Mouse (Mus musculus): ENCODE measurements around the gene Svop. TPM values are rescaled to one million over a fixed set of nuclear protein-coding genes. Genes with fewer than 3 reads are reported as not detected.

Svop gene
- polyA plus RNA-seq, 1 experiment, result not detected

- no peaks in the 10 kb centered on the region for H3K36me3 ChIP-seq (ENCODE audit: control insufficient read depth)
- peaks cover 13% of the 10 kb centered on the region for H3K27me3 ChIP-seq (ENCODE audit: control insufficient read depth)
- no peak overlapping the region for H3K4me3 ChIP-seq (replicated peaks)
- no peak for TF ChIP-seq TAL1 (IDR thresholded peaks at IDR 0.05; ENCODE audit: low read length)
- TF ChIP-seq GATA1 (IDR thresholded peaks at IDR 0.05; ENCODE audit: low read length), result no peak
- peaks cover 13% of the 10 kb centered on the region for H3K4me1 ChIP-seq (ENCODE audit: control insufficient read depth)
- H3K9me3 ChIP-seq (ENCODE audit: control insufficient read depth, low read length), result peaks cover 2% of the 10 kb centered on the region
Observed at GRCm38 (mm10) chr5:113999382-113999781, 92.0 kb downstream of the Svop start.

GRCm38 (mm10) chr5:113996458-113996857 is 94.9 kb downstream of the Svop start:
- Histone ChIP-seq H3K9me3 (ENCODE audit: control insufficient read depth, low read length) (peaks cover 2% of the 10 kb centered on the region), H3K4me1 (ENCODE audit: control insufficient read depth) (peaks cover 29% of the 10 kb centered on the region), H3K36me3 (ENCODE audit: control insufficient read depth) (peaks cover 2% of the 10 kb centered on the region), H3K4me3 (replicated peaks) (no peak overlapping the region), H3K27me3 (ENCODE audit: control insufficient read depth) (peaks cover 17% of the 10 kb centered on the region)
- TF ChIP-seq TAL1 (IDR thresholded peaks at IDR 0.05; ENCODE audit: low read length), result no peak
- TF ChIP-seq GATA1 (IDR thresholded peaks at IDR 0.05; ENCODE audit: low read length), result no peak

DNA sequence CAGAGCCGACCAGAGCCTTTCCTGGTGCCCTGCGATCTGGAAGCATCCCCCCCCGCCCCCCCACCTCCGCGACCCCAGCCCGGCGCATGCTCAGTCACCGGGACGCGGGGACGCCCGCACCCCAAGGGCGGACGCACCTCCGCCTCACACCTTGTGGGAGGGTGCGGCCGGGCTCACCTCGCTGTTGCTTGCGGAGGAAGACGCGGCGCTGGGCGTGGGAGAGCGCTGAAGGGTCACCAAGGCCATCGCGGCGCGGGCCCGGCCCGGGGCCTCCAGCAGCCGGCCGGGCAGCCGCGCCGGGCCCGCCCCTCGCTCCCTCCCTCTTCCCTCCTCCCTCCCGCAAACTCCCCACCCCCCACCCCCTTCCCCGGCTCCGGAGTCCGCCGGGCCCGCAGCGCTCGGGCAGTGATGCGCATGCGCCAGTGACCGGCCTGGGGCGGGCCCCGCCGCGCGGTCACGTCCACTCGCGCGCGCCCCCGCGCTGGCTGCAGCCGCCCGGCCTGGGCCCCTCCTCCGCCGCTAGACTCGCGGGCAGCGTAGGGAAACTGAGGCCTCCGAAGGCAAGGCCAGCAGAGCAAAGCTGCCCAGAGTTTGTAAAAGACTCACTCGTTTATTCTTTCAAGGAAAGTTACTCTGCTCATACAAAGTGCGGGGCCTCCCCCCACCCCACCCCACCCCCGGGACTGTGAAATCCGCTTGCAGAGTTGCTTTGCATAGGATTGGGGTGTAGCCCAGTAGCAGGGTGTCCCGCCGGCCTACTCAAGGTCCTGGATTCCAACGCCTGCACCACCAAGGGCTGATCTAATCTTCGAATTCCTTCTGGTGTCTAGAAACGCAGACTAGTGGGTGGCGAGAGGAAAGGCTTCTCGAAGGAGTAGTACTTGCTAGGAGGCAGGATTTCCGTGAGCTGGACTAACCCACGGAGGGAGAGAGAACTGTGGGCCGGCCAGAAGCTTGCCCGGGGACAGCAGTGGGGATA is 97.6 kb downstream of the Svop start, which contains the start of gene Ssh1:
TSS of gene Ssh1 (minus strand) at position 408 of the 979 bp plus-strand sequence.
- H3K27me3 ChIP-seq (ENCODE audit: control insufficient read depth), result peaks cover 17% of the 10 kb centered on the region
- no peak for TF ChIP-seq TAL1 (IDR thresholded peaks at IDR 0.05; ENCODE audit: low read length)
- TF ChIP-seq GATA1 (IDR thresholded peaks at IDR 0.05; ENCODE audit: low read length), result no peak
- peaks cover 55% of the 10 kb centered on the region for H3K4me1 ChIP-seq (ENCODE audit: control insufficient read depth)
- no peaks in the 10 kb centered on the region for H3K9me3 ChIP-seq (ENCODE audit: control insufficient read depth, low read length)
- peaks cover 22% of the 10 kb centered on the region for H3K36me3 ChIP-seq (ENCODE audit: control insufficient read depth)
- peak within 1 kb of the TSS; percentile 82 for H3K4me3 ChIP-seq (replicated peaks)

- peaks cover 25% of the 10 kb centered on the region for H3K36me3 ChIP-seq (ENCODE audit: control insufficient read depth)
- no peaks in the 10 kb centered on the region for H3K9me3 ChIP-seq (ENCODE audit: control insufficient read depth, low read length)
- H3K4me3 ChIP-seq (replicated peaks), result peak overlapping the region; percentile 82
- TF ChIP-seq TAL1 (IDR thresholded peaks at IDR 0.05; ENCODE audit: low read length) (no peak), GATA1 (IDR thresholded peaks at IDR 0.05; ENCODE audit: low read length) (no peak)
- H3K27me3 ChIP-seq (ENCODE audit: control insufficient read depth), result peaks cover 17% of the 10 kb centered on the region
- peaks cover 60% of the 10 kb centered on the region for H3K4me1 ChIP-seq (ENCODE audit: control insufficient read depth)
Observed at GRCm38 (mm10) chr5:113993031-113993486, 98.3 kb downstream of the Svop start.

DNA sequence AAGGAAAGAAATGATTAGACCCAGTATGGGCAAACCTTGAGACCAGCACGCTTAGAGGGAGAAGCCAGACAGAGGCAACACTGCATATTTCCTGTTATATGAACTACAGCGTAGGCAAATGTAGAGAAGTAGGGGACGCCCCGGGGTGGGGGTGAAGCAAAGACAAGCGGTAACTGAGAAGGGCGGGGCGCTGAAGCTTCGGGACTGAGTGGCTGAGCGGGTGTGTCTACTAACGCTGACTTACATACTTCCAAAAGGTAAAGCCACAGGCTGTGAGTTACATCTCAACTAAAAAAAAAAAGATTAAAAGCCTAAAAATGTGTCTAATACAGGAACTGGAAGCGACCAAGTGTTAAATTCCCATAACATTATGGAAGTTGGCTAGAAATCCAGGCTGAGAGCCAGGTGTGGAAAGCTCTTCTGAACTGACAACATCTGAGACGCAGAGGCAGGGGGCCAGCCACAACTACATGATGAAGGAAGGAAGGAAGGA is 99.0 kb downstream of the Svop start:
- peaks cover 17% of the 10 kb centered on the region for H3K27me3 ChIP-seq (ENCODE audit: control insufficient read depth)
- peak overlapping the region; percentile 82 for H3K4me3 ChIP-seq (replicated peaks)
- peaks cover 67% of the 10 kb centered on the region for H3K4me1 ChIP-seq (ENCODE audit: control insufficient read depth)
- no peaks in the 10 kb centered on the region for H3K9me3 ChIP-seq (ENCODE audit: control insufficient read depth, low read length)
- TF ChIP-seq TAL1 (IDR thresholded peaks at IDR 0.05; ENCODE audit: low read length) (no peak), GATA1 (IDR thresholded peaks at IDR 0.05; ENCODE audit: low read length) (no peak)
- H3K36me3 ChIP-seq (ENCODE audit: control insufficient read depth), result peaks cover 32% of the 10 kb centered on the region

DNA sequence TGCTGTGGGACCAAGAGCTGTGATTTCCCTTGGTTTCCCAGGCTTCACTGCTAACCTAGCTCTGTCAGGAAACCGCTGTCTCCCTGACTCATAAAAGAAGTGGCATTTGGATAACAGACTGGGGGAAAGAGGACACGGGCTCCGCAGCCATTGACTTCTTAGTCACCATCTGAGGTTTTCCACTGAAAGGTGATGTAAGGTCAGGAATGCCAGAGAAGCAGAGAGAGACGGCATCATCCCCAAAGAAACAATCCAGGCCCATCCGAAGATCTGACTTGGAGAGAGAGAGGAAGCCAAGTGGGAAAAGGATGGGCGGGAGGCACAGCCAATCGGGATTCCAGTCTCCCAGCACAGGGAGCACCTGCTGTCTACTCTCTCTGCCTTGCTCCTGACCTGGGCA is 100.2 kb downstream of the Svop start:
- peaks cover 43% of the 10 kb centered on the region for H3K36me3 ChIP-seq (ENCODE audit: control insufficient read depth)
- no peaks in the 10 kb centered on the region for H3K9me3 ChIP-seq (ENCODE audit: control insufficient read depth, low read length)
- no peak overlapping the region for H3K4me3 ChIP-seq (replicated peaks)
- peaks cover 78% of the 10 kb centered on the region for H3K4me1 ChIP-seq (ENCODE audit: control insufficient read depth)
- TF ChIP-seq TAL1 (IDR thresholded peaks at IDR 0.05; ENCODE audit: low read length) (no peak), GATA1 (IDR thresholded peaks at IDR 0.05; ENCODE audit: low read length) (no peak)
- H3K27me3 ChIP-seq (ENCODE audit: control insufficient read depth), result peaks cover 13% of the 10 kb centered on the region

DNA sequence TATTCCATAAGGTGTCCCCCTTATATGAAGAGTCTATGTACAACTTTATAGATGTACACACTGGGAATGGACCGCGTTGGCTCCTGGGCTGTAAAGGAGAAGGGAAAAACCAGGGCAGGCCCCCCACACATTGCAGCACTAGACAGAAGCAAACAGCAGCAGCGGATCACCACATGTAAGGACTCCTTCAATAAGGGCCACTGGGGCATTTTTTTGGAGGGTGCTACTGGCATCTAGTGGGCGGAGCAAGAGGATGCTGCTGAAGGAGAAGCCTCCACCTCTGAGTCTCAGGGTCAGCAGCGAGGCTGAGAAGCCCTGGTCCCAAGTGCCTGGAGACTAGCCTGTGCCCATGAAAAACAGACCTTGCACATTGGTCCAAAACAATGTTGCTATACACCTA is 100.8 kb downstream of the Svop start:
- Histone ChIP-seq H3K9me3 (ENCODE audit: control insufficient read depth, low read length) (no peaks in the 10 kb centered on the region), H3K4me3 (replicated peaks) (peak overlapping the region; percentile 71), H3K27me3 (ENCODE audit: control insufficient read depth) (peaks cover 12% of the 10 kb centered on the region), H3K4me1 (ENCODE audit: control insufficient read depth) (peaks cover 83% of the 10 kb centered on the region), H3K36me3 (ENCODE audit: control insufficient read depth) (peaks cover 48% of the 10 kb centered on the region)
- TF ChIP-seq GATA1 (IDR thresholded peaks at IDR 0.05; ENCODE audit: low read length), result no peak
- no peak for TF ChIP-seq TAL1 (IDR thresholded peaks at IDR 0.05; ENCODE audit: low read length)

DNA sequence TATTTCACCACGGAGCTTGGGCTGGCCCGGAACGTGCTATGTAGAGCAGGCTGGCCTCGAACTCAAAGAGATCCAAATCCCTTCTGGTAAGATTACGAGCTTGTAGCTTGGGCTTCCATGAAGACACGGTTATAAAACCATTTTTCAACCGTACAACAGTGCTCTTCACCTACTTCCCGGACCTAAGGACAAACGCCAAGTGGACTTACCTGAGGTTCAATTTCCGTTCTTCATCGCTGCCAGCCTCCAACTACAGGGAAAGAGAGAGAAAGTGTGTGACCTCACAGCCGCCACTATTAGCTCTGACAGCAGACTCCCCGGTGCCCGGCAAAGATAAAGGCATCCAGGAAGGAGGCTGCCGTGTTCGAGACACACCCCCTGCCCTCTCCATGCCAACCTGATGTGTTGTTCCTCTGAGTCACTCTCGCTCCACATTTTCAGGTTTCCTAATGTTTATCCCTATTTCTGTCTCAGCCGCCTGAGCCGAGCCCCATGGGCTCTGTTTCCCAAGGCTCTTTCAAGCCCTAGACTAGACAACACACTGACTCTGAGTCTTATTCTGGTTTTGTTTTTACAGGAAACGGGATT is 101.8 kb downstream of the Svop start:
- H3K9me3 ChIP-seq (ENCODE audit: control insufficient read depth, low read length), result no peaks in the 10 kb centered on the region
- H3K27me3 ChIP-seq (ENCODE audit: control insufficient read depth), result peaks cover 5% of the 10 kb centered on the region
- peak overlapping the region; percentile 71 for H3K4me3 ChIP-seq (replicated peaks)
- H3K4me1 ChIP-seq (ENCODE audit: control insufficient read depth), result peaks cover 94% of the 10 kb centered on the region
- peaks cover 55% of the 10 kb centered on the region for H3K36me3 ChIP-seq (ENCODE audit: control insufficient read depth)
- TF ChIP-seq TAL1 (IDR thresholded peaks at IDR 0.05; ENCODE audit: low read length) (peak; percentile 72), GATA1 (IDR thresholded peaks at IDR 0.05; ENCODE audit: low read length) (peak; percentile 80)

All from erythroblast, embryonic 14.5 days (primary cell).